In the genomic region with DNA sequence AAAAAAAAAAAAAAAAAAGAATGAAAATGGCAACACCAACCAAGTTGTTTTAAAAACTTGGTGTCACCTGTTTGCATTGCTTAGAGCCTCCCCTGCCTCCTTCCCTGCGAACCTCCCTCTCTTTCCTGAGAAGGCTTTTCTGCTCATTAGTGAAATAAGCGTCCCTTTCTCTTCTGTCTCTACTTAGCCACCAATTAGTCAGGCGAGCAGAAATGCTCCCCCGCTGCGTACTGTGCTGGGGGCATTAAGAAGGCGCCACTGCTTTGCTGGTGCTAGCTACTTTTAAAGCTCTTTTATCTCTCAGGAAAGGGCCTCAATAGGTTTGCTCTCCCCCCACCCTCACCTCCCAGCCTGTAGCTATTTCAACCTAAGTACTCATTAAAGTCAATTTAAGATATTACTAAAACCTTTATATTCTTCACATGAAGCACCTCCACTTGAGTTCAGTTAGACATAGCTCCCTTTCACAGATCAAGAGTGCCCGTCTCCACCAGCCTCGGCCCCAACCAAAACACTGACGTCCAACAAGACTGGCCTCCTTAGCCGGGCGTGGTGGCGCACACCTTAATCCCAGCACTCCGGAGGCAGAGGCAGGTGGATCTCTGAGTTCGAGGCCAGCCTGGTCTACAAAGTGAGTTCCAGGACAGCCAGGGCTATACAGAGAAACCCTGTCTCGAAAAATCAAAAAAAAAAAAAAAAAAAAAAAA, we compare ENCODE assay signal across 30 mouse cellular contexts. TPM values are rescaled to one million over a fixed set of nuclear protein-coding genes. Genes with fewer than 3 reads are reported as not detected.
DNase-seq lines count a peak whose midpoint lies in the region; ATAC-seq and TF ChIP-seq lines count a peak whose summit lies in the region.
"Had no signal": no experiment of that assay in that cellular context is flagged by ENCODE, and none has a peak within 500 bp of the region (broad histone marks: within the 10 kb centered on the region; RNA-seq: fewer than 3 reads in every experiment).

No protein-coding gene starts in this region.

- no peak overlapping the region for H3K4me2 ChIP-seq in embryonic facial prominence, embryonic 11.5 days (ENCODE audit: low read depth, low read length)
- no peak overlapping the region for H3K4me2 ChIP-seq in midbrain, embryonic 14.5 days (ENCODE audit: low read length)
- no peak overlapping the region for H3K4me2 ChIP-seq in midbrain, embryonic 11.5 days
- H3K4me2 ChIP-seq in forebrain, postnatal 0 days (ENCODE audit: low read depth) = no peak overlapping the region
- no peak overlapping the region for H3K4me2 ChIP-seq in intestine, embryonic 15.5 days (replicated peaks)

- no peak overlapping the region for H3K27ac ChIP-seq in embryonic facial prominence, embryonic 11.5 days (replicated peaks; ENCODE audit: low read depth, low read length)
- no peak overlapping the region for H3K27ac ChIP-seq in embryonic facial prominence, embryonic 10.5 days (replicated peaks)
- H3K27ac ChIP-seq in midbrain, embryonic 14.5 days (replicated peaks; ENCODE audit: low read depth, low read length) = no peak overlapping the region
- H3K27ac ChIP-seq in midbrain, embryonic 11.5 days (ENCODE audit: low read depth, low read length) = no peak overlapping the region
- H3K27ac ChIP-seq in forebrain, postnatal 0 days (ENCODE audit: low read depth, low read length) = no peak overlapping the region
- H3K27ac ChIP-seq in intestine, embryonic 15.5 days = no peak overlapping the region
- H3K27ac ChIP-seq: hindbrain, postnatal 0 days; liver, embryonic 14.5 days had no signal

- no peak overlapping the region for H3K9ac ChIP-seq in embryonic facial prominence, embryonic 11.5 days (replicated peaks; ENCODE audit: low read length)
- H3K9ac ChIP-seq in midbrain, embryonic 14.5 days (replicated peaks; ENCODE audit: low read length) = no peak overlapping the region
- no peak overlapping the region for H3K9ac ChIP-seq in midbrain, embryonic 11.5 days (ENCODE audit: low read length)
- no peak overlapping the region for H3K9ac ChIP-seq in forebrain, postnatal 0 days
- no peak overlapping the region for H3K9ac ChIP-seq in intestine, embryonic 15.5 days
- H3K9ac ChIP-seq: liver, embryonic 14.5 days had no signal

- peak; percentile 23 for DNase-seq in embryonic facial prominence, embryonic 11.5 days (ENCODE audit: low spot score)
- DNase-seq in embryonic facial prominence, embryonic 10.5 days (ENCODE audit: low spot score) = no peak
- peak; percentile 52 for DNase-seq in midbrain, embryonic 14.5 days
- DNase-seq in midbrain, embryonic 11.5 days (ENCODE audit: low spot score, missing footprints) = no peak
- DNase-seq in forebrain, postnatal 0 days = peak; percentile 43
- peak; percentile 92 for DNase-seq in retina, postnatal 1 day
- no peak for DNase-seq in thymus, postnatal 36 days
- DNase-seq: adrenal gland, postnatal 36 days; cerebellum, adult 2 months; heart, adult 18-20 months; heart, postnatal 4 days; kidney, adult 11 months; kidney, postnatal 10 days; lung, postnatal 10 days; right cerebral cortex, postnatal 4 days had no signal

- no peaks in the 10 kb centered on the region; the same call in 1 of the 2 replicates for H3K36me3 ChIP-seq in embryonic facial prominence, embryonic 11.5 days (replicated peaks; ENCODE audit: control insufficient read depth, insufficient read depth, low read depth, low read length)
- peaks cover 27% of the 10 kb centered on the region for H3K36me3 ChIP-seq in embryonic facial prominence, embryonic 10.5 days (replicated peaks)
- H3K36me3 ChIP-seq in midbrain, embryonic 14.5 days (ENCODE audit: control insufficient read depth, insufficient read depth, low read length) = peaks cover 10% of the 10 kb centered on the region
- H3K36me3 ChIP-seq in midbrain, embryonic 11.5 days (ENCODE audit: control insufficient read depth, insufficient read depth, low read length) = no peaks in the 10 kb centered on the region
- H3K36me3 ChIP-seq in forebrain, postnatal 0 days (ENCODE audit: insufficient read depth) = no peaks in the 10 kb centered on the region
- peaks cover 4% of the 10 kb centered on the region; the same call in 1 of the 2 replicates for H3K36me3 ChIP-seq in intestine, embryonic 15.5 days

- no peak for TF ChIP-seq CTCF in forebrain, postnatal 0 days (IDR thresholded peaks at IDR 0.05; ENCODE audit: low read depth)

- no peaks in the 10 kb centered on the region for H3K9me3 ChIP-seq in embryonic facial prominence, embryonic 11.5 days (replicated peaks; ENCODE audit: control insufficient read depth, low read length)
- H3K9me3 ChIP-seq in embryonic facial prominence, embryonic 10.5 days = no peaks in the 10 kb centered on the region
- H3K9me3 ChIP-seq in midbrain, embryonic 14.5 days (ENCODE audit: control insufficient read depth, low read length) = no peaks in the 10 kb centered on the region
- H3K9me3 ChIP-seq in midbrain, embryonic 11.5 days (ENCODE audit: control insufficient read depth, low read length) = no peaks in the 10 kb centered on the region
- no peaks in the 10 kb centered on the region for H3K9me3 ChIP-seq in forebrain, postnatal 0 days (ENCODE audit: low read length)
- H3K9me3 ChIP-seq in intestine, embryonic 15.5 days = no peaks in the 10 kb centered on the region

- no peaks in the 10 kb centered on the region for H3K4me1 ChIP-seq in embryonic facial prominence, embryonic 11.5 days (ENCODE audit: control insufficient read depth, insufficient read depth, low read length)
- peaks cover 11% of the 10 kb centered on the region for H3K4me1 ChIP-seq in embryonic facial prominence, embryonic 10.5 days
- H3K4me1 ChIP-seq in midbrain, embryonic 14.5 days (ENCODE audit: control insufficient read depth, insufficient read depth, low read length) = no peaks in the 10 kb centered on the region
- no peaks in the 10 kb centered on the region for H3K4me1 ChIP-seq in midbrain, embryonic 11.5 days (ENCODE audit: control insufficient read depth, insufficient read depth, low read length)
- no peaks in the 10 kb centered on the region for H3K4me1 ChIP-seq in forebrain, postnatal 0 days (ENCODE audit: insufficient read depth)
- no peaks in the 10 kb centered on the region for H3K4me1 ChIP-seq in intestine, embryonic 15.5 days (replicated peaks)

- no peak overlapping the region for H3K4me3 ChIP-seq in embryonic facial prominence, embryonic 11.5 days (ENCODE audit: low read depth, low read length)
- no peak overlapping the region for H3K4me3 ChIP-seq in embryonic facial prominence, embryonic 10.5 days
- H3K4me3 ChIP-seq in midbrain, embryonic 14.5 days (replicated peaks; ENCODE audit: low read depth, low read length) = no peak overlapping the region
- H3K4me3 ChIP-seq in midbrain, embryonic 11.5 days (ENCODE audit: low read depth, low read length) = no peak overlapping the region
- no peak overlapping the region for H3K4me3 ChIP-seq in forebrain, postnatal 0 days (ENCODE audit: low read depth, low read length)
- no peak overlapping the region for H3K4me3 ChIP-seq in intestine, embryonic 15.5 days (replicated peaks)

- ATAC-seq in embryonic facial prominence, embryonic 11.5 days (replicated peaks; ENCODE audit: insufficient number of reproducible peaks, low FRiP score, low TSS enrichment, low read depth) = no peak
- no peak for ATAC-seq in midbrain, embryonic 14.5 days (ENCODE audit: low FRiP score, low TSS enrichment)
- no peak for ATAC-seq in midbrain, embryonic 11.5 days (ENCODE audit: low FRiP score)
- peak; percentile 53; the same call in 1 of the 2 replicates for ATAC-seq in forebrain, postnatal 0 days
- no peak for ATAC-seq in intestine, embryonic 15.5 days
- ATAC-seq: hindbrain, postnatal 0 days had no signal

- WGBS in embryonic facial prominence, embryonic 11.5 days = 51% methylated on average over 14 of the region's 15 CpGs
- 48% methylated on average over 15 of the region's 15 CpGs for WGBS in embryonic facial prominence, embryonic 10.5 days
- 64% methylated on average over 14 of the region's 15 CpGs for WGBS in midbrain, embryonic 14.5 days
- WGBS in midbrain, embryonic 11.5 days = 58% methylated on average over 14 of the region's 15 CpGs
- WGBS in forebrain, postnatal 0 days = 20% methylated on average over 14 of the region's 15 CpGs
- 73% methylated on average over 14 of the region's 15 CpGs for WGBS in intestine, embryonic 15.5 days

- no peaks in the 10 kb centered on the region for H3K27me3 ChIP-seq in embryonic facial prominence, embryonic 11.5 days (ENCODE audit: control insufficient read depth, insufficient read depth, low read length)
- H3K27me3 ChIP-seq in embryonic facial prominence, embryonic 10.5 days (replicated peaks; ENCODE audit: low read depth, poor library complexity, severe bottlenecking) = no peaks in the 10 kb centered on the region
- no peaks in the 10 kb centered on the region for H3K27me3 ChIP-seq in midbrain, embryonic 14.5 days (ENCODE audit: control insufficient read depth, insufficient read depth, low read length)
- no peaks in the 10 kb centered on the region for H3K27me3 ChIP-seq in midbrain, embryonic 11.5 days (ENCODE audit: control insufficient read depth, insufficient read depth, low read length)
- no peaks in the 10 kb centered on the region for H3K27me3 ChIP-seq in forebrain, postnatal 0 days (ENCODE audit: insufficient read depth, low read length)
- no peaks in the 10 kb centered on the region for H3K27me3 ChIP-seq in intestine, embryonic 15.5 days (replicated peaks)
- H3K27me3 ChIP-seq: CH12.LX had no signal

RNA-seq across cellular contexts. Expression of gene Ctnnbip1, which starts 12.6 kb away (rescaled TPM):
- polyA plus RNA-seq in embryonic facial prominence, embryonic 11.5 days (2014; fragmentation: Nextera tagmentation; extraction: Ambion mirVana) = 68.8 and 70.4 TPM in 2 replicates
- polyA plus RNA-seq in embryonic facial prominence, embryonic 10.5 days (2016; fragmentation: Nextera tagmentation; extraction: Ambion mirVana) = 67.5 TPM in 2 replicates
- 93.6 and 95.3 TPM in 2 replicates for polyA plus RNA-seq in midbrain, embryonic 14.5 days (2014; fragmentation: Nextera tagmentation; extraction: Ambion mirVana)
- polyA plus RNA-seq in midbrain, embryonic 11.5 days (2014; fragmentation: Nextera tagmentation; extraction: Ambion mirVana) = 55.9 and 59.4 TPM in 2 replicates
- 98.6 and 105 TPM in 2 replicates for total RNA-seq in forebrain, postnatal 0 days (2014; rRNA removed)
- polyA plus RNA-seq in forebrain, postnatal 0 days (2015; fragmentation: Nextera tagmentation; extraction: Ambion mirVana) = 126 and 134 TPM in 2 replicates
- polyA plus RNA-seq in intestine, embryonic 15.5 days (2015; fragmentation: Nextera tagmentation; extraction: Ambion mirVana) = 41.7 and 43.8 TPM in 2 replicates

RNA-seq across cellular contexts. Expression of gene Lzic, which starts 20.4 kb away (rescaled TPM):
- polyA plus RNA-seq in embryonic facial prominence, embryonic 11.5 days (2014; fragmentation: Nextera tagmentation; extraction: Ambion mirVana) = 58.5 and 61.2 TPM in 2 replicates
- 53.2 and 54.5 TPM in 2 replicates for polyA plus RNA-seq in embryonic facial prominence, embryonic 10.5 days (2016; fragmentation: Nextera tagmentation; extraction: Ambion mirVana)
- polyA plus RNA-seq in midbrain, embryonic 14.5 days (2014; fragmentation: Nextera tagmentation; extraction: Ambion mirVana) = 48.9 and 49.7 TPM in 2 replicates
- 48.2 and 50.1 TPM in 2 replicates for polyA plus RNA-seq in midbrain, embryonic 11.5 days (2014; fragmentation: Nextera tagmentation; extraction: Ambion mirVana)
- total RNA-seq in forebrain, postnatal 0 days (2014; rRNA removed) = 44.2 and 62.5 TPM in 2 replicates
- polyA plus RNA-seq in forebrain, postnatal 0 days (2015; fragmentation: Nextera tagmentation; extraction: Ambion mirVana) = 38.9 and 46.9 TPM in 2 replicates
- 36.3 and 39.9 TPM in 2 replicates for polyA plus RNA-seq in intestine, embryonic 15.5 days (2015; fragmentation: Nextera tagmentation; extraction: Ambion mirVana)

RNA-seq across cellular contexts. Expression of gene Nmnat1, which starts 20.4 kb away (rescaled TPM):
- 12.2 and 12.3 TPM in 2 replicates for polyA plus RNA-seq in embryonic facial prominence, embryonic 11.5 days (2014; fragmentation: Nextera tagmentation; extraction: Ambion mirVana)
- polyA plus RNA-seq in embryonic facial prominence, embryonic 10.5 days (2016; fragmentation: Nextera tagmentation; extraction: Ambion mirVana) = 14.5 and 15.0 TPM in 2 replicates
- polyA plus RNA-seq in midbrain, embryonic 14.5 days (2014; fragmentation: Nextera tagmentation; extraction: Ambion mirVana) = 5.6 and 9.4 TPM in 2 replicates
- polyA plus RNA-seq in midbrain, embryonic 11.5 days (2014; fragmentation: Nextera tagmentation; extraction: Ambion mirVana) = 15.1 and 15.5 TPM in 2 replicates
- total RNA-seq in forebrain, postnatal 0 days (2014; rRNA removed) = 3.6 and 6.5 TPM in 2 replicates
- 4.8 and 6.4 TPM in 2 replicates for polyA plus RNA-seq in forebrain, postnatal 0 days (2015; fragmentation: Nextera tagmentation; extraction: Ambion mirVana)
- polyA plus RNA-seq in intestine, embryonic 15.5 days (2015; fragmentation: Nextera tagmentation; extraction: Ambion mirVana) = 13.3 TPM in 2 replicates

RNA-seq across cellular contexts. Expression of gene Tmem274, which starts 28.2 kb away (rescaled TPM):
- polyA plus RNA-seq in embryonic facial prominence, embryonic 11.5 days (2014; fragmentation: Nextera tagmentation; extraction: Ambion mirVana) = not detected in 2 replicates
- 0.26 and 0.77 TPM in 2 replicates for polyA plus RNA-seq in embryonic facial prominence, embryonic 10.5 days (2016; fragmentation: Nextera tagmentation; extraction: Ambion mirVana)
- not detected in 2 replicates for polyA plus RNA-seq in midbrain, embryonic 14.5 days (2014; fragmentation: Nextera tagmentation; extraction: Ambion mirVana)
- polyA plus RNA-seq in midbrain, embryonic 11.5 days (2014; fragmentation: Nextera tagmentation; extraction: Ambion mirVana) = not detected in 2 replicates
- not detected in 2 replicates for total RNA-seq in forebrain, postnatal 0 days (2014; rRNA removed)
- not detected in 2 replicates for polyA plus RNA-seq in forebrain, postnatal 0 days (2015; fragmentation: Nextera tagmentation; extraction: Ambion mirVana)
- polyA plus RNA-seq in intestine, embryonic 15.5 days (2015; fragmentation: Nextera tagmentation; extraction: Ambion mirVana) = 0.38 TPM in 1 of 2 replicates, not detected in the other
- total RNA-seq: adrenal gland, postnatal 36 days; CH12.LX; common myeloid progenitor, adult 5-6 weeks; gastrocnemius, adult 8-10 months; heart, adult 18-20 months; heart, postnatal 4 days; hindbrain, postnatal 0 days; layer of hippocampus, postnatal 10 days; left cerebral cortex, adult 8-10 months; megakaryocyte-erythroid progenitor cell, adult 5-6 weeks; midbrain, postnatal 0 days; neutrophil, adult 5-6 weeks had no signal
- polyA plus RNA-seq: frontal cortex, adult 2 months; heart, embryonic 14.5 days; hindbrain, postnatal 0 days; limb, embryonic 14.5 days; liver, embryonic 14.5 days; midbrain, postnatal 0 days; stomach, postnatal 0 days had no signal

RNA-seq across cellular contexts. Expression of gene Rbp7, which starts 50.6 kb away (rescaled TPM):
- polyA plus RNA-seq in embryonic facial prominence, embryonic 11.5 days (2014; fragmentation: Nextera tagmentation; extraction: Ambion mirVana) = not detected in 2 replicates
- not detected in 2 replicates for polyA plus RNA-seq in embryonic facial prominence, embryonic 10.5 days (2016; fragmentation: Nextera tagmentation; extraction: Ambion mirVana)
- polyA plus RNA-seq in midbrain, embryonic 14.5 days (2014; fragmentation: Nextera tagmentation; extraction: Ambion mirVana) = 0.50 TPM in 1 of 2 replicates, not detected in the other
- not detected in 2 replicates for polyA plus RNA-seq in midbrain, embryonic 11.5 days (2014; fragmentation: Nextera tagmentation; extraction: Ambion mirVana)
- total RNA-seq in forebrain, postnatal 0 days (2014; rRNA removed) = not detected in 2 replicates
- 0.30 and 0.49 TPM in 2 replicates for polyA plus RNA-seq in forebrain, postnatal 0 days (2015; fragmentation: Nextera tagmentation; extraction: Ambion mirVana)
- polyA plus RNA-seq in intestine, embryonic 15.5 days (2015; fragmentation: Nextera tagmentation; extraction: Ambion mirVana) = 1.6 and 1.8 TPM in 2 replicates
- total RNA-seq: CH12.LX; common myeloid progenitor, adult 5-6 weeks; hindbrain, postnatal 0 days; layer of hippocampus, postnatal 10 days; left cerebral cortex, adult 8-10 months; megakaryocyte-erythroid progenitor cell, adult 5-6 weeks; midbrain, postnatal 0 days; neutrophil, adult 5-6 weeks had no signal
- polyA plus RNA-seq: hindbrain, postnatal 0 days; liver, embryonic 14.5 days had no signal

Comparison
In these comparisons a context has a peak if more than half of its experiments do, and no peak if none do; other contexts are left out.
1. DNase-seq: peak in embryonic facial prominence, embryonic 11.5 days (single experiment), midbrain, embryonic 14.5 days (single experiment), forebrain, postnatal 0 days (single experiment) and retina, postnatal 1 day (single experiment); none in embryonic facial prominence, embryonic 10.5 days (single experiment), midbrain, embryonic 11.5 days (single experiment) and thymus, postnatal 36 days (0 of 2).